Mouse (Mus musculus) bone marrow, adult 2 months (tissue): Measurements from ENCODE around the gene Gm4724.
"Not testable (repeated sequence)": the region's sequence is repeated elsewhere in the genome, so short reads cannot be mapped to it uniquely, and the experiment has no call there.

Source experiments
- CTCF ChIP-seq: fragments of 200-500 bp; IDR thresholded peaks from 2 replicates; pipeline ENCODE4 v1.5.1; 2011; ENCODE audit warnings: low read length, control low read depth; ENCODE audit not compliant: control insufficient read depth, insufficient read depth
- POLR2A ChIP-seq: fragments of 200-500 bp; IDR thresholded peaks from 2 replicates; pipeline ENCODE4 v1.6.1; 2011; ENCODE audit warnings: low read depth, mild to moderate bottlenecking, control low read depth, low read length, borderline replicate concordance; ENCODE audit not compliant: control insufficient read depth

GRCm38 (mm10) chr2:175469685-175470084 is 34.1 kb upstream of the Gm4724 start, which contains the start of gene Zfp965:
- not testable (repeated sequence) for TF ChIP-seq CTCF, POLR2A
